Mouse (Mus musculus) C2C12 (cell line): ENCODE data around the gene Cyp24a1. TPM values are rescaled to one million over a fixed set of nuclear protein-coding genes. Genes with fewer than 3 reads are reported as not detected.
A peak's percentile ranks its signal among the peaks of the same experiment; 100 is the strongest.

Experiments
- H3K27me3 ChIP-seq: one replicate; pipeline ENCODE4 v1.6.1; 2011; ENCODE audit not compliant: control insufficient read depth, insufficient read depth, insufficient read length
- H3K36me3 ChIP-seq: one replicate; pipeline ENCODE4 v1.6.1; 2011; ENCODE audit not compliant: control insufficient read depth, insufficient read depth
- H3K4me3 ChIP-seq: one replicate; pipeline ENCODE4 v1.5.1; 2011; ENCODE audit warnings: mild to moderate bottlenecking, control low read depth; ENCODE audit not compliant: poor library complexity, insufficient read depth, severe bottlenecking
- H3K79me2 ChIP-seq: one replicate; pipeline ENCODE4 v1.6.1; 2011; ENCODE audit not compliant: control insufficient read depth, insufficient read depth
- H3K79me3 ChIP-seq: one replicate; pipeline ENCODE4 v1.6.1; 2011; ENCODE audit warnings: low read depth, control low read depth
- H3ac ChIP-seq: one replicate; pipeline ENCODE3; 2011; ENCODE audit warnings: low read depth; ENCODE audit not compliant: control insufficient read depth, insufficient read length
- CEBPB ChIP-seq: IDR thresholded peaks from one replicate; pipeline ENCODE4 v1.6.1; 2011; ENCODE audit warnings: low read depth, mild to moderate bottlenecking, control low read depth, moderate library complexity
- CTCF ChIP-seq: IDR thresholded peaks from one replicate; pipeline ENCODE4 v1.5.1; 2011; ENCODE audit not compliant: control insufficient read depth, insufficient read depth, insufficient read length
- FOSL1 ChIP-seq: IDR thresholded peaks from one replicate; pipeline ENCODE4 v1.8.0; 2011; ENCODE audit warnings: mild to moderate bottlenecking, low read length; ENCODE audit not compliant: poor library complexity, insufficient read depth, severe bottlenecking
- MAX ChIP-seq: IDR thresholded peaks from one replicate; pipeline ENCODE4 v1.6.1; 2011; ENCODE audit warnings: mild to moderate bottlenecking, control low read depth
- MYOD1 ChIP-seq: IDR thresholded peaks from one replicate; pipeline ENCODE4 v1.6.1; 2011; ENCODE audit warnings: low read depth; ENCODE audit not compliant: control insufficient read depth, insufficient read length
- MYOG ChIP-seq: IDR thresholded peaks from one replicate; pipeline ENCODE4 v1.6.1; 2011; ENCODE audit not compliant: control insufficient read depth, insufficient read length; ENCODE audit errors: extremely low read depth
- USF1 ChIP-seq: IDR thresholded peaks from one replicate; pipeline ENCODE4 v1.6.1; 2011; ENCODE audit warnings: low read depth, mild to moderate bottlenecking, control low read depth, moderate library complexity
- polyA plus RNA-seq: library from polyadenylated mRNA; unstranded; fragments of >200 nt; fragmentation: generic; extraction: Trizol; gene quantifications from one replicate; pipeline ENCODE4 v1.2.1, GENCODE M21; 2012; ENCODE audit warnings: missing spikeins

Gene Cyp24a1
- polyA plus RNA-seq, 1 experiment = not detected

GRCm38 (mm10) chr2:170475164-170475563 lies 21.8 kb downstream of the Cyp24a1 start:
- Histone ChIP-seq H3ac (no peak overlapping the region), H3K79me2 (no peaks in the 10 kb centered on the region), H3K36me3 (no peaks in the 10 kb centered on the region), H3K4me3 (no peak overlapping the region), H3K79me3 (no peaks in the 10 kb centered on the region), H3K27me3 (no peaks in the 10 kb centered on the region)
- TF ChIP-seq CTCF = no peak
- TF ChIP-seq CEBPB = no peak
- TF ChIP-seq MYOD1 = no peak
- no peak for TF ChIP-seq MAX
- TF ChIP-seq USF1 = no peak
- no peak for TF ChIP-seq MYOG
- TF ChIP-seq FOSL1 = no peak

GRCm38 (mm10) chr2:170474125-170474524 lies 22.8 kb downstream of the Cyp24a1 start:
- Histone ChIP-seq H3K36me3 (no peaks in the 10 kb centered on the region), H3K79me3 (no peaks in the 10 kb centered on the region), H3K4me3 (no peak overlapping the region), H3K79me2 (no peaks in the 10 kb centered on the region), H3ac (no peak overlapping the region), H3K27me3 (no peaks in the 10 kb centered on the region)
- no peak for TF ChIP-seq FOSL1
- TF ChIP-seq CTCF = no peak
- no peak for TF ChIP-seq CEBPB
- TF ChIP-seq MAX = no peak
- TF ChIP-seq MYOG = no peak
- TF ChIP-seq USF1 = no peak
- no peak for TF ChIP-seq MYOD1

GRCm38 (mm10) chr2:170470591-170470990 lies 26.4 kb downstream of the Cyp24a1 start:
- no peaks in the 10 kb centered on the region for H3K79me2 ChIP-seq
- H3K36me3 ChIP-seq = no peaks in the 10 kb centered on the region
- no peak overlapping the region for H3K4me3 ChIP-seq
- H3K79me3 ChIP-seq = no peaks in the 10 kb centered on the region
- TF ChIP-seq MAX = no peak
- TF ChIP-seq MYOD1 = no peak
- TF ChIP-seq MYOG = no peak
- no peak for TF ChIP-seq CTCF
- TF ChIP-seq FOSL1 = no peak
- no peak for TF ChIP-seq USF1
- TF ChIP-seq CEBPB = no peak
- no peaks in the 10 kb centered on the region for H3K27me3 ChIP-seq
- H3ac ChIP-seq = no peak overlapping the region

- no peak for TF ChIP-seq MYOG
- peak; percentile 7 for TF ChIP-seq FOSL1
- Histone ChIP-seq H3K79me2 (no peaks in the 10 kb centered on the region), H3K27me3 (no peaks in the 10 kb centered on the region), H3ac (no peak overlapping the region), H3K4me3 (no peak overlapping the region), H3K36me3 (no peaks in the 10 kb centered on the region), H3K79me3 (no peaks in the 10 kb centered on the region)
These were observed 27.2 kb downstream of the Cyp24a1 start for GRCm38 (mm10) chr2:170469616-170470308.

- no peak overlapping the region for H3K4me3 ChIP-seq
- H3ac ChIP-seq = no peak overlapping the region
- TF ChIP-seq USF1 = no peak
- TF ChIP-seq CTCF = no peak
- no peaks in the 10 kb centered on the region for H3K27me3 ChIP-seq
- no peaks in the 10 kb centered on the region for H3K79me2 ChIP-seq
- H3K36me3 ChIP-seq = no peaks in the 10 kb centered on the region
- H3K79me3 ChIP-seq = no peaks in the 10 kb centered on the region
These were observed 28.9 kb downstream of the Cyp24a1 start for GRCm38 (mm10) chr2:170468009-170468408.

- Histone ChIP-seq H3K27me3 (peaks cover 4% of the 10 kb centered on the region), H3K79me3 (no peaks in the 10 kb centered on the region), H3ac (no peak overlapping the region), H3K4me3 (no peak overlapping the region), H3K79me2 (no peaks in the 10 kb centered on the region), H3K36me3 (no peaks in the 10 kb centered on the region)
- no peak for TF ChIP-seq MYOD1
- no peak for TF ChIP-seq CTCF
- TF ChIP-seq USF1 = no peak
- no peak for TF ChIP-seq MYOG
- no peak for TF ChIP-seq FOSL1
- no peak for TF ChIP-seq CEBPB
- TF ChIP-seq MAX = no peak
These were observed 32.1 kb downstream of the Cyp24a1 start for GRCm38 (mm10) chr2:170464817-170465216.
